Mouse (Mus musculus) CH12.LX (cell line): ENCODE measurements around the gene Scly. TPM values are rescaled to one million over a fixed set of nuclear protein-coding genes. Genes with fewer than 3 reads are reported as not detected.

Experiments
- DNase-seq: peaks from one replicate; pipeline ENCODE4 v3.0.0-alpha.2; 2013; ENCODE audit errors: extremely low read depth
- H3K27ac ChIP-seq: 2 replicates; pipeline ENCODE4 v1.5.1; 2012; ENCODE audit warnings: low read depth, mild to moderate bottlenecking, control low read depth, moderate library complexity; ENCODE audit not compliant: insufficient read depth
- H3K27me3 ChIP-seq: replicated peaks from 2 replicates; pipeline ENCODE3; 2012; ENCODE audit warnings: inconsistent platforms
- H3K36me3 ChIP-seq, 2 experiments: replicated peaks in 1 of 2; 2 replicates each; pipeline versions ENCODE3 to v1.6.1; 2012; ENCODE audit warnings: inconsistent platforms in 1 of 2, low read length in 1 of 2, mild to moderate bottlenecking in 1 of 2, mixed read lengths in 1 of 2, moderate library complexity in 1 of 2; ENCODE audit not compliant: control insufficient read depth in 1 of 2, insufficient read depth in 1 of 2
- H3K4me1 ChIP-seq, 2 experiments: 2 replicates each; pipeline ENCODE4 v1.6.1; 2012; ENCODE audit warnings: inconsistent platforms in 1 of 2, moderate library complexity in 1 of 2; ENCODE audit not compliant: insufficient read depth in 2 of 2, control insufficient read depth in 1 of 2
- H3K4me2 ChIP-seq: 2 replicates; pipeline ENCODE4 v1.6.1; 2012; ENCODE audit warnings: low read depth, mild to moderate bottlenecking, control low read depth; ENCODE audit not compliant: poor library complexity, insufficient read depth, severe bottlenecking
- H3K4me3 ChIP-seq, 3 experiments: fragments of 150-350 bp in 1 of 3; sonication (generic) in 1 of 3; replicated peaks in 1 of 3; 2 replicates each; pipeline versions ENCODE3 to v1.5.1; 2011 to 2012; ENCODE audit warnings: low read depth in 2 of 3, low read length in 2 of 3, mild to moderate bottlenecking in 2 of 3, moderate library complexity in 2 of 3, control low read depth in 1 of 3, improper control_type of control experiment in 1 of 3, inconsistent platforms in 1 of 3, mixed read lengths in 1 of 3; ENCODE audit not compliant: poor library complexity in 1 of 3
- H3K79me2 ChIP-seq: replicated peaks from 2 replicates; pipeline ENCODE4 v1.6.1; 2012; ENCODE audit warnings: mild to moderate bottlenecking, moderate library complexity; ENCODE audit not compliant: control insufficient read depth, poor library complexity, insufficient read depth, severe bottlenecking; ENCODE audit errors: extremely low read depth
- H3K9ac ChIP-seq: 2 replicates; pipeline ENCODE4 v1.6.1; 2012; ENCODE audit warnings: low read depth, mild to moderate bottlenecking, control low read depth, moderate library complexity; ENCODE audit not compliant: insufficient read depth
- H3K9me3 ChIP-seq: replicated peaks from 2 replicates; pipeline ENCODE3; 2012; ENCODE audit warnings: low read length, inconsistent platforms, mixed read lengths
- BHLHE40 ChIP-seq: IDR thresholded peaks from 2 replicates; pipeline ENCODE4 v1.6.1; 2011; ENCODE audit warnings: mild to moderate bottlenecking, low read depth, low read length, improper control_type of control experiment
- CHD1 ChIP-seq: IDR thresholded peaks from 2 replicates; pipeline ENCODE4 v1.6.1; 2012; ENCODE audit warnings: low read depth, low read length, improper control_type of control experiment, inconsistent platforms
- CHD2 ChIP-seq: IDR thresholded peaks from 2 replicates; pipeline ENCODE4 v1.6.1; 2011; ENCODE audit warnings: low read length, improper control_type of control experiment
- CTCF ChIP-seq, 2 experiments: IDR thresholded peaks in 1 of 2; conservative IDR thresholded peaks in 1 of 2; 2 replicates each; pipeline ENCODE4 v1.5.1; 2011 to 2012; ENCODE audit warnings: low read depth in 2 of 2, low read length in 2 of 2, improper control_type of control experiment in 1 of 2, inconsistent platforms in 1 of 2, mild to moderate bottlenecking in 1 of 2, moderate library complexity in 1 of 2
- E2F4 ChIP-seq: IDR thresholded peaks from 2 replicates; pipeline ENCODE4 v1.6.1; 2011; ENCODE audit warnings: low read depth, low read length, improper control_type of control experiment; ENCODE audit not compliant: insufficient replicate concordance
- ELF1 ChIP-seq: IDR thresholded peaks from 2 replicates; pipeline ENCODE4 v1.6.1; 2014; ENCODE audit warnings: low read depth, mild to moderate bottlenecking, inconsistent platforms, low read length, improper control_type of control experiment
- EP300 ChIP-seq: IDR thresholded peaks from 2 replicates; pipeline ENCODE4 v1.6.1; 2011; ENCODE audit warnings: low read length, improper control_type of control experiment
- GABPA ChIP-seq: IDR thresholded peaks from 2 replicates; pipeline ENCODE4 v1.6.1; 2012; ENCODE audit warnings: low read depth, low read length, improper control_type of control experiment, inconsistent platforms; ENCODE audit not compliant: insufficient replicate concordance
- HCFC1 ChIP-seq: IDR thresholded peaks from 2 replicates; pipeline ENCODE4 v1.6.1; 2012; ENCODE audit warnings: low read depth, mild to moderate bottlenecking, inconsistent platforms, low read length, improper control_type of control experiment
- IRF4 ChIP-seq: IDR thresholded peaks from 2 replicates; pipeline ENCODE4 v1.6.1; 2014; ENCODE audit warnings: low read depth, mild to moderate bottlenecking, inconsistent platforms, low read length, improper control_type of control experiment
- JUND ChIP-seq: conservative IDR thresholded peaks from 2 replicates; pipeline ENCODE4 v1.6.1; 2011; ENCODE audit warnings: low read depth, low read length, improper control_type of control experiment
- MAFK ChIP-seq: IDR thresholded peaks from 2 replicates; pipeline ENCODE4 v1.6.1; 2011; ENCODE audit warnings: low read length, improper control_type of control experiment; ENCODE audit not compliant: insufficient replicate concordance
- MAX ChIP-seq: IDR thresholded peaks from 2 replicates; pipeline ENCODE4 v1.6.1; 2011; ENCODE audit warnings: low read length, improper control_type of control experiment
- MEF2A ChIP-seq: IDR thresholded peaks from 2 replicates; pipeline ENCODE4 v1.6.1; 2014; ENCODE audit warnings: low read depth, mild to moderate bottlenecking, inconsistent platforms, low read length, improper control_type of control experiment, borderline replicate concordance
- MXI1 ChIP-seq: IDR thresholded peaks from 2 replicates; pipeline ENCODE4 v1.6.1; 2011; ENCODE audit warnings: mild to moderate bottlenecking, low read depth, low read length, improper control_type of control experiment
- MYC ChIP-seq: IDR thresholded peaks from 2 replicates; pipeline ENCODE4 v1.6.1; 2011; ENCODE audit warnings: low read depth, mild to moderate bottlenecking, improper control_type of control experiment, low read length
- NRF1 ChIP-seq: IDR thresholded peaks from 2 replicates; pipeline ENCODE4 v1.6.1; 2014; ENCODE audit warnings: low read depth, mild to moderate bottlenecking, inconsistent platforms, low read length, improper control_type of control experiment, moderate library complexity
- PAX5 ChIP-seq: IDR thresholded peaks from 2 replicates; pipeline ENCODE4 v1.6.1; 2012; ENCODE audit warnings: low read length, inconsistent platforms, mixed read lengths
- POLR2A ChIP-seq: IDR thresholded peaks from 2 replicates; pipeline ENCODE4 v1.6.1; 2011; ENCODE audit warnings: low read depth, mild to moderate bottlenecking, improper control_type of control experiment, low read length
- POLR2AphosphoS2 ChIP-seq: IDR thresholded peaks from 2 replicates; pipeline ENCODE4 v1.6.1; 2011; ENCODE audit warnings: low read depth, low read length, improper control_type of control experiment
- RAD21 ChIP-seq: IDR thresholded peaks from 2 replicates; pipeline ENCODE4 v1.6.1; 2011; ENCODE audit warnings: low read depth, mild to moderate bottlenecking, low read length, improper control_type of control experiment, moderate library complexity
- RCOR1 ChIP-seq: conservative IDR thresholded peaks from 2 replicates; pipeline ENCODE4 v1.6.1; 2012; ENCODE audit warnings: low read depth, mild to moderate bottlenecking, inconsistent platforms, low read length, improper control_type of control experiment
- SIN3A ChIP-seq: IDR thresholded peaks from 2 replicates; pipeline ENCODE4 v1.6.1; 2012; ENCODE audit warnings: low read length, improper control_type of control experiment, inconsistent platforms
- TBP ChIP-seq: conservative IDR thresholded peaks from 2 replicates; pipeline ENCODE4 v1.6.1; 2011; ENCODE audit warnings: low read depth, low read length, improper control_type of control experiment
- USF1 ChIP-seq: IDR thresholded peaks from 2 replicates; pipeline ENCODE4 v1.6.1; 2014; ENCODE audit warnings: low read depth, mild to moderate bottlenecking, inconsistent platforms, low read length, improper control_type of control experiment
- USF2 ChIP-seq: conservative IDR thresholded peaks from 2 replicates; pipeline ENCODE4 v1.6.1; 2011; ENCODE audit warnings: low read depth, low read length, improper control_type of control experiment
- ZC3H11A ChIP-seq: IDR thresholded peaks from 2 replicates; pipeline ENCODE4 v1.6.1; 2012; ENCODE audit warnings: low read depth, mild to moderate bottlenecking, inconsistent platforms, low read length, improper control_type of control experiment
- ZKSCAN1 ChIP-seq: IDR thresholded peaks from 2 replicates; pipeline ENCODE4 v1.6.1; 2012; ENCODE audit warnings: low read depth, inconsistent platforms, low read length, improper control_type of control experiment, borderline replicate concordance
- ZMIZ1 ChIP-seq: IDR thresholded peaks from 2 replicates; pipeline ENCODE4 v1.6.1; 2012; ENCODE audit warnings: low read depth, mild to moderate bottlenecking, inconsistent platforms, low read length, improper control_type of control experiment
- ZNF384 ChIP-seq: IDR thresholded peaks from 2 replicates; pipeline ENCODE4 v1.6.1; 2012; ENCODE audit warnings: low read depth, low read length, improper control_type of control experiment, inconsistent platforms
- dilution Hi-C: fragments of 300-500 bp; cut with MboI; formaldehyde crosslinking; loops from 2 replicates; pipeline ENCODE4 v1.14.3; 2020; ENCODE audit warnings: low sequenced_read_pairs; ENCODE audit not compliant: extremely low pct_unique_long_range_greater_than_20kb, extremely low pct_ligation_motif_present
- in situ Hi-C: fragments of 300-500 bp; cut with MboI; formaldehyde crosslinking; loops from 3 replicates; pipeline ENCODE4 v1.14.3; 2019; ENCODE audit warnings: low sequenced_read_pairs, low pct_ligation_motif_present, low pct_unique_long_range_greater_than_20kb, mixed read lengths
- polyA plus RNA-seq: library from polyadenylated mRNA; unstranded; fragments of >175 nt; gene quantifications from 2 replicates; pipeline ENCODE4 v1.2.1, GENCODE M21; 2012; ENCODE audit warnings: low read depth; ENCODE audit not compliant: insufficient read length
- total RNA-seq, 2 experiments: library from RNA; depleted of rRNA; stranded (reverse); fragments of 300-350 nt in 1 of 2; fragments of >200 nt in 1 of 2; gene quantifications; 2 replicates each; pipeline ENCODE4 v1.2.3; 2012 to 2014

Scly gene
- total and polyA plus RNA-seq, 3 experiments = 15.8 to 71.2 (median 25.6) TPM

- in situ Hi-C loops = no loop called here
- dilution Hi-C loops = no loop called here
Observed at GRCm38 (mm10) chr1:91282582-91282981, 15.6 kb upstream of the Scly start.

GRCm38 (mm10) chr1:91289375-91289774 is 8.8 kb upstream of the Scly start:
- H3K79me2 ChIP-seq = no peaks in the 10 kb centered on the region
- H3K36me3 ChIP-seq = peaks cover 26 to 80% of the 10 kb centered on the region in 2 experiments
- H3K4me3 ChIP-seq = no peak overlapping the region
- no peak overlapping the region for H3K9ac ChIP-seq
- no peak for DNase-seq
- no peak overlapping the region for H3K4me2 ChIP-seq
- H3K9me3 ChIP-seq = no peaks in the 10 kb centered on the region
- no peak overlapping the region for H3K27ac ChIP-seq
- in situ Hi-C loops = no loop called here
- H3K27me3 ChIP-seq = no peaks in the 10 kb centered on the region
- no peak for TF ChIP-seq ELF1
- no peak for TF ChIP-seq CHD2
- TF ChIP-seq JUND = no peak
- no peak for TF ChIP-seq IRF4
- no peak for TF ChIP-seq E2F4
- TF ChIP-seq GABPA = no peak
- TF ChIP-seq RCOR1 = no peak
- TF ChIP-seq MXI1 = no peak
- TF ChIP-seq MAFK = no peak
- TF ChIP-seq POLR2A = no peak
- TF ChIP-seq EP300 = no peak
- TF ChIP-seq HCFC1 = no peak
- TF ChIP-seq ZNF384 = no peak
- no peak for TF ChIP-seq RAD21
- no peak for TF ChIP-seq ZKSCAN1
- no peak for TF ChIP-seq SIN3A
- TF ChIP-seq PAX5 = no peak
- no peak for TF ChIP-seq TBP
- TF ChIP-seq USF2 = no peak
- no peak for TF ChIP-seq POLR2AphosphoS2
- H3K4me1 ChIP-seq = peaks cover 0 to 4% of the 10 kb centered on the region in 2 experiments; a peak in 1 of 4 replicates
- dilution Hi-C loops = no loop called here

More at GRCm38 (mm10) chr1:91282582-91282981, 15.6 kb upstream of the Scly start:
- TF ChIP-seq ZKSCAN1 = no peak
- TF ChIP-seq USF1 = no peak
- no peak for TF ChIP-seq MEF2A
- TF ChIP-seq ZC3H11A = no peak
- TF ChIP-seq CHD1 = no peak
- TF ChIP-seq USF2 = no peak
- no peak for TF ChIP-seq NRF1
- no peak for TF ChIP-seq TBP
- TF ChIP-seq CTCF (conservative IDR thresholded peaks at IDR 0.05 in 1 of 2, IDR thresholded peaks at IDR 0.05 in 1 of 2; ENCODE audit: low read depth in 2 of 2, low read length in 2 of 2) = no peak
- no peak for TF ChIP-seq EP300
- TF ChIP-seq BHLHE40 = no peak
- no peak for TF ChIP-seq IRF4
- TF ChIP-seq POLR2A = no peak
- TF ChIP-seq RAD21 = no peak
- TF ChIP-seq MYC = no peak
- no peak for TF ChIP-seq ZMIZ1
- TF ChIP-seq HCFC1 = no peak
- TF ChIP-seq E2F4 = no peak
- no peak for TF ChIP-seq MAX
- Histone ChIP-seq H3K27me3 (no peaks in the 10 kb centered on the region), H3K36me3 (peaks cover 32 to 85% of the 10 kb centered on the region in 2 experiments), H3K27ac (no peak overlapping the region), H3K4me2 (no peak overlapping the region), H3K4me1 (no peaks in the 10 kb centered on the region), H3K9ac (no peak overlapping the region), H3K9me3 (no peaks in the 10 kb centered on the region), H3K4me3 (no peak overlapping the region), H3K79me2 (no peaks in the 10 kb centered on the region)
- no peak for DNase-seq
